Mouse (Mus musculus): ENCODE measurements around the gene Efhd1.

- TF ChIP-seq CTCF (IDR thresholded peaks at IDR 0.05; ENCODE audit: low read depth, low read length) (no peak), POLR2A (IDR thresholded peaks at IDR 0.05; ENCODE audit: extremely low read depth, insufficient read depth, low read length) (no peak)
These were observed 67.6 kb downstream of the Efhd1 start for GRCm38 (mm10) chr1:87331774-87332173.
